Mouse (Mus musculus): Measurements from ENCODE around the gene Dnajb9.
"Not testable (repeated sequence)": the region's sequence is repeated elsewhere in the genome, so short reads cannot be mapped to it uniquely, and the experiment has no call there.

Gene Dnajb9

DNA sequence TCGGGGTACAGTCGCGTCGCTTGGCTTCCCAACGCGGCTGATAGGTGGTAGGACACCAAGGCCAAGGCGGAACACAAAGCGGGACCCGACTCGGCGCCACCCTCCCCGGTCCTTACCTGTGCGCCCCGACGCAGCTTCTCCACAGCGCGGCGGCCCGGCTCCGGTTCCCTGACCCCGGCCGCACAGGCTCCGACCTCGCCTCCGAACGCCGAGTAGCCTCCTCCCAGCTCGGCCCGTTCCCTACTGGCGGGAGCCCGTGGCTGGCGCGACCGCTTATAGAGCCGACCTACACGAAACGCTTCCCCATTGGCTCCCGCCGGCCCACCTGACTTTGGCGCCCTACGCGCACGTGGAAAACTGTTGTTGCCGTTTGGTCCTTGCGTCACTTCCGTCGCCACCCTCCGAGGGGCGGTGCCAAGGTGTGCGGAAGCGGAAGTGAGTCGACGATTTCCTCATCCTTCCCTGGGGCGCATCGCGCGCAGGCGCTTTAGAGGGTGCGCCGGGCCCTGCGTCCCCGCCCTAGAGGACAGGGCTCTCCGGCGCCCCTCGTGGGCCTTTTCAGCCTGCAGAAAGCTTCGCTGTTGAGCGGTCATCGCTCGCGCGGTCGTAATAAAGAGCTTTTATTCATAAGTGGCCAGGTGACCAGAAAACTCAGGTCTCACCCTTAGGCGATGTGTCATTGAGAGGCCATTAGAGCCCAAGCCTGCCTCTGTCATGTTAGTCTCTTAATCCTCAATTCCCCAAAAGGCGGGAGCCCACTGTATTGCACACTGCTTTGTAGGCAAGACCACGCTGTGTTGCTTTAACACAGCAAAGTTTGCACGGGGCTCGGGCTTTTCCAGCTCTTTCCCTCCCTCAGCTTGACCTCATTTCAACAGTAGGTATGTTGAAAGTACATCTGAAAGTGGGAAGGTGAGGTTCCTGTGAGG, at the start of gene Dnajb9:
Gene Dnajb9 (minus strand): TSS at position 503 of the 929 bp plus-strand sequence.
- in situ Hi-C loops (cut with MboI; ENCODE audit: low sequenced_read_pairs), result loop anchor here (10.0 kb wide), 1 partner anchor 65 kb away; no protein-coding TSS in a partner anchor

- in situ Hi-C loops (cut with MboI; ENCODE audit: low sequenced_read_pairs), result no loop called here
Observed at GRCm38 (mm10) chr12:44248309-44248977, 38.3 kb upstream of the Dnajb9 start.

DNA sequence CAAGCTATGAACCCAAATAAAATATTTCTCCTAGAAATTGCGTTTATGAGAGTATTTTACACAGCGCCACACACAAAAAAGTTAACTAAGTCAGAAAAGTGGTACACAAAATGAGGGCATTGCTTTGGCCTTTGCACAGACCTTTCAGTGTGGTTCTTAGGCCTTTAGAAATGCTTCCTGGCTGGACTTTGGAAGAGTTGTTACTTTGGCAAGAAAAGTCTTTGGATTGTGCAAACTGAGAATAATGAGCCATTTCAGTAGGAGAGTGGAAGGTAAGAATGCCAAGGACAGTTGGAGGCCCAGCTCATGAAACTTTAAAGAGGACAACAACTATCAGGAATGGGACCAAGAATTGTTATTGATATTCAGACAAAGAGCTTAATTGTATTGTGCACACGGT, 35.6 kb upstream of the Dnajb9 start:
- in situ Hi-C loops (cut with MboI; ENCODE audit: low sequenced_read_pairs), result no loop called here

DNA sequence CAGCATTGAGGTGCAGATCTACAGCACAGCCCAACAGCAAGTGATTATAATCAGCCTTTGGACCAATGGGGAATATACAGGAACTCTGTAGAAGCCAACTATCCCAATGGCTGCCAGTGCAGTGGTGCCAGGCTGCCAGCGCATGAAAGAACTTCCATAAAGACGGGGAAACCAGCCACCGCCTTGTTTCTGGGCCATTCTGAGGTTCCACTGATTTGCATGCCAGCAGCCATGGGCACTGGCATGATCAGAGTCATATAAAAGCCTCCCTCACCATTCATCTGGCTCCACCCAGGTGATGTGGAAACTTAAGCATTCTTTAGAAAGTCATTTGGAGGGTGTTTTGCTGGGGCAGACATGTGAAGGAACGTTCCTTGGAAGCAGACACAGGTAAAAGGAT, 32.3 kb upstream of the Dnajb9 start:
- in situ Hi-C loops (cut with MboI; ENCODE audit: low sequenced_read_pairs), result no loop called here

GRCm38 (mm10) chr12:44241090-44241489, 31.0 kb upstream of the Dnajb9 start:
- in situ Hi-C loops (cut with MboI; ENCODE audit: low sequenced_read_pairs), result no loop called here

DNA sequence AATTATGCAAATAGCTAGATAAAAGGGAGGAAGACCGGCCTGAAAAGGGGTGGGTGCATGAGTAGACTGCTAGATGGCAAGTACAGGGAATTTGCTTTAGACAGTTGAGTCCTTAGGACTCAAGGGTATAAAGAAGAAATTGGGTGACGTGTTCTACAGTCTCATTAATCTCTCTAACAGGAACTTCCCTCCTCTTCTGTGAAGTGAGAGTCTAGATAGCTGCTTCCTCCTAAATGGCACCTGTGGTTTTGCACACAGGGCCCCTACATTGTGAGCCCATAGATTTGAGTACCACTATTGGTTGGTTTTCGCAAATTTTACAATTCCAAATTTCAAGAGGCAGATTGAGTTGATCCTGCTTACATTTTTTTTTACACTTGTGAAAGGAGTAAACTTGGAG, 14.5 kb upstream of the Dnajb9 start:
- in situ Hi-C loops (cut with MboI; ENCODE audit: low sequenced_read_pairs), result no loop called here

DNA sequence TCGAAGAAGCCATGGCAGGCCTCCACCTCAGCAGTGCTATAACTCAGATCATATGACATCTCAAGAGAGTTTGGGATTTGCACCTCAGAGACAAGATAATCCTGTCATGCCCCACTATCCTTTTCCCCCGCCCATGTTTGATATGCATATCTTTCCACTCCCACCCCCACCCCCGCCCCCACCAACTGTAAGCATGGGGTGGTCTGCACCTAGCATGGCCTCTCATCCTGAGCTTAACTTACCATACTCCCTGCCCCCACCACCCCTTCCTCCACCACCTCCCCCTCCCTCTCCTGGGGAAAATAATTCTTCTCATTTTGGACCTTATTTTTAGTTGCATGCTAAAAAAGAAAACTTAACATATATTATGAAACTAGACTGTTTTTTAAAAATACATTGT, 12.9 kb upstream of the Dnajb9 start:
- in situ Hi-C loops (cut with MboI; ENCODE audit: low sequenced_read_pairs), result no loop called here

GRCm38 (mm10) chr12:44221651-44222356, 11.7 kb upstream of the Dnajb9 start:
- in situ Hi-C loops (cut with MboI; ENCODE audit: low sequenced_read_pairs), result no loop called here

GRCm38 (mm10) chr12:44221070-44221469, 10.9 kb upstream of the Dnajb9 start, which contains the start of gene Pnpla8:
Pnpla8 (plus strand) TSS chr12:44221370.
- in situ Hi-C loops (cut with MboI; ENCODE audit: low sequenced_read_pairs), result not testable (repeated sequence)

GRCm38 (mm10) chr12:44211555-44211954, 1.4 kb upstream of the Dnajb9 start:
- in situ Hi-C loops (cut with MboI; ENCODE audit: low sequenced_read_pairs), result loop anchor here (10.0 kb wide), 1 partner anchor 63 kb away; no protein-coding TSS in a partner anchor

DNA sequence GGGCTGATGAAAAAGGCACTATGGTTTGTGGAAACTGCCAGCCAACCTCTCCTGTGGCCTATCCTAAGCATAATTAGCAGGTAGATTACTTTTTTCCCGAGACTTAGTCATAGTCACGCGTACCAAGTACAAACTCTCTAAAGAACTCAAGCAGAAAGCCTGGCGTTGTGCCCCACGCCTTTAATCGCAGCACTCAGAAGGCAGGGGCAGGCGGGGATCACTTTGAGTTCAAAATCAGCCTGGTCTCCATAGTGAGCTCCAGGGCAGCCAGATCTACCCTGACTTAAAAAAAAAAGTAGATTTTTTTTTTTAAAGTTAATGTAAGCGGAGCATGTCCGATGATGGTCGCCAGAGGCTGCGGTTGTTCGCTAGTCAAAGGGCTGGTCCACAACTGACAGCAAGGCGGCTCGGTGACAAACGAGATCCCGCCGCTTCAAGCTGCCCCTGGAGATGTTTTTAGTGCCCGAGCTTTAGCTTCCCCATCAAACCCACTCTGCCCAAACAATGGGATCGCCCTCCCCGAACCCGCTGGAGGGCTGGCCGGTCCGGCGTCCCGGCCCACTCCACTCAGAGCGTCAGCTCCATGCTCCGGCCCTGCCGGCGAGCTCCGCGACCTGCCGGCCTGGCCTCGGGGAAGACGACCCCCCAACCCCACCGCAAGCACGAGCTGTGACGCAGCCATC, 844 bp downstream of the Dnajb9 start:
- in situ Hi-C loops (cut with MboI; ENCODE audit: low sequenced_read_pairs), result no loop called here

- in situ Hi-C loops (cut with MboI; ENCODE audit: low sequenced_read_pairs), result no loop called here
Observed at GRCm38 (mm10) chr12:44197873-44198525, 12.1 kb downstream of the Dnajb9 start.

DNA sequence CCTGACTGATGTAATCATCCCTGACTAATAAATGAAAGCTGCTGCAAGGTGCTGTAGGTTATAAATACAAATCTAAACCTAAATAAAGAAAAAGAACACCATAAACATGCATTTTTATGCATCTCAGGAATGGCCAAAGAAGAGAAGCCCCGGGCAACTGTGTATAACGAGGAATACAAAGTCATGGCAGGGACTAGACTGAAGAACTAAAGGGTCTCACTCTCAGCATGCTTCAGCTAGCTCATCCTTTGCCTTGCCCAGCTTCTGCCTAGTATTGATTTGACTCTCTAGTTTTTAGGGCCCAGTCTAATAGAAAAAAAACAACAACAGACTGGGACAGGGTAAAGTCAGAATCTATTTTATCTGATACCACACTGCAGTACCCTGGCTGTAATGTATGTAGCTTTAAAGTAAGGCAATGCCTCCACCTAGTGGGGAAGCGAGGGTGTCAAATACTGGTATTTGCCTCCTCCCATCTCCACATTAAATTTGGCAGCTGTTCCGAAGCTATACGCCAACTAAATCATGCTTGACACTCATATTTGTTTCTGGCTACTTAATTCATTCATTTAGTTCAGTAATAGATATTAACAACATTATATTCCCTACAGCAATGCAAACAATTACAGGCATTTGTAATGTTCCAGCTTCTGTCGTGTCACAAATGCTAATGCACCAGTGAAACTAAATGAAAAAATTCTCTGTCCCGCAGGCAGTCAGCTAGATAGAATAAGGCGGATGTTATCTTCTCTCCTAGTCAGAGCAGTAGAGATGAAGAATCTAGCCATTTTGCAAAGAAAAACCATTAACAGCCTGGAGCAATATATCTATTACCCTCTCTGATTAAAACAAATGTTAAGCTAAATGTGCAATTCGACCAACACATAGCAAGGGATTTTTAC, 28.8 kb downstream of the Dnajb9 start:
- in situ Hi-C loops (cut with MboI; ENCODE audit: low sequenced_read_pairs), result no loop called here

DNA sequence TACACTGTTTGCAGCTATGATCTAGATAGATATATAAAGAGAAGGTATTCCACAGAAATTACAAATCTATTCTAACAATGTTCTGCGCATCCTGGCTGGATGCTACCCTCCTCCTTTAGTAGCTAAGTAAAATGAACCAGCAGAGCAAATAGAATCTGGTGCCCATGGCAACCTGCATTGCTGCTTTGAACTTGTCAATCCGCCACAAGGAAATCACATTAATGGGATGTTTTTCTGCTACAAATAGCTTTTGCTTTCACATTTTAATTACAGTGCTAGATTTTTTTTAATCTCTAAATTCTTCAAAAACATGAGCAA, 33.1 kb downstream of the Dnajb9 start:
- in situ Hi-C loops (cut with MboI; ENCODE audit: low sequenced_read_pairs), result no loop called here

- in situ Hi-C loops (cut with MboI; ENCODE audit: low sequenced_read_pairs), result no loop called here
Observed at GRCm38 (mm10) chr12:44176331-44177037, 33.6 kb downstream of the Dnajb9 start.

GRCm38 (mm10) chr12:44166949-44167348, 43.2 kb downstream of the Dnajb9 start:
- in situ Hi-C loops (cut with MboI; ENCODE audit: low sequenced_read_pairs), result no loop called here

DNA sequence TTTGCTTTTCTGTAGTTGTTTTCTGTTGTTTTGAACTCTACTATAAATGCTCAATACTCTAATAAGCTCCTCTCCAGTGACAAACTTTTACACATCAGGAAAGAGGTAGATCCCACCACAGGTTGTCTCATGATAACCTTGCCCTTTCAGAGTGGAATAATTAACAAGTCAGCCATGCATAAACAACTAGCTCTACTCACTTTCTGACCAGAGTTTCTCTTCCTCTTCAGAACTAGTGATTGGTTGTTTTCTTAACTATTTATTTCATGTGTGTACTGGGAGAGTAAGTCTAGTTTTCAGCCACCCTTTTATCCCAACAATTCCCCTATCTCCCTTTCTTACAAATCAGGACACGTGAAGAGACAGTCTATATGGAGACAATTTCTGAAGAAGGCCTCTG, 50.8 kb downstream of the Dnajb9 start:
- in situ Hi-C loops (cut with MboI; ENCODE audit: low sequenced_read_pairs), result no loop called here
